Mouse (Mus musculus) liver, adult 2 months (tissue): ENCODE data around the gene Abcc3. TPM values are rescaled to one million over a fixed set of nuclear protein-coding genes. Genes with fewer than 3 reads are reported as not detected.

Experiments
- DNase-seq: peaks from one replicate; pipeline ENCODE4 v3.0.0-alpha.2; 2011; ENCODE audit warnings: low read depth, low spot score; ENCODE audit errors: extremely low read depth
- H3K27ac ChIP-seq: fragments of 200-500 bp; replicated peaks from 2 replicates; pipeline ENCODE4 v1.5.1; 2012; ENCODE audit warnings: low read depth, mild to moderate bottlenecking, control low read depth, inconsistent platforms, low read length; ENCODE audit not compliant: insufficient read depth
- H3K27me3 ChIP-seq: fragments of 200-500 bp; 2 replicates; pipeline ENCODE4 v1.6.1; 2012; ENCODE audit warnings: mild to moderate bottlenecking, moderate library complexity, low read length, inconsistent platforms; ENCODE audit not compliant: control insufficient read depth, insufficient read depth
- H3K36me3 ChIP-seq: fragments of 200-500 bp; 2 replicates; pipeline ENCODE4 v1.6.1; 2012; ENCODE audit warnings: low read length, inconsistent platforms; ENCODE audit not compliant: control insufficient read depth, insufficient read depth
- H3K4me1 ChIP-seq: fragments of 200-500 bp; 2 replicates; pipeline ENCODE4 v1.6.1; 2011; ENCODE audit warnings: low read length; ENCODE audit not compliant: control insufficient read depth, insufficient read depth
- H3K4me3 ChIP-seq: fragments of 200-500 bp; 2 replicates; pipeline ENCODE4 v1.5.1; 2011; ENCODE audit warnings: low read depth, mild to moderate bottlenecking, control low read depth, low read length, moderate library complexity; ENCODE audit not compliant: insufficient read depth
- H3K79me2 ChIP-seq: fragments of 200-500 bp; 2 replicates; pipeline ENCODE4 v1.6.1; 2012; ENCODE audit warnings: inconsistent platforms, mild to moderate bottlenecking, low read length, moderate library complexity; ENCODE audit not compliant: control insufficient read depth, insufficient read depth
- H3K9ac ChIP-seq: fragments of 200-500 bp; 2 replicates; pipeline ENCODE4 v1.6.1; 2012; ENCODE audit warnings: low read depth, mild to moderate bottlenecking, control low read depth, inconsistent platforms, low read length
- CTCF ChIP-seq: fragments of 200-500 bp; IDR thresholded peaks from 2 replicates; pipeline ENCODE4 v1.5.1; 2011; ENCODE audit warnings: low read depth, low read length, control low read depth
- POLR2A ChIP-seq: fragments of 200-500 bp; IDR thresholded peaks from 2 replicates; pipeline ENCODE4 v1.6.1; 2011; ENCODE audit warnings: low read length, control low read depth; ENCODE audit not compliant: insufficient read depth; ENCODE audit errors: extremely low read depth
- WGBS: fragments of 180-500 bp; shearing (Covaris S2); methylation state at CpG from one replicate; pipeline ENCODE4 v1.1.7; 2018; 5-methylcytosine and 5-hydroxymethylcytosine counted together
- polyA plus RNA-seq: library from polyadenylated mRNA; depleted of rRNA; stranded (reverse); fragments of >200 nt; gene quantifications from 2 replicates; pipeline ENCODE4 v1.2.3, GENCODE M21; 2012
- total RNA-seq: library from RNA; depleted of rRNA; stranded (reverse); fragments of >200 nt; gene quantifications from 2 replicates; pipeline ENCODE4 v1.2.3, GENCODE M21; 2014

Abcc3 gene
- total and polyA plus RNA-seq, 2 experiments = 180 to 292 TPM

- H3K36me3 ChIP-seq = no peaks in the 10 kb centered on the region
- no peaks in the 10 kb centered on the region for H3K79me2 ChIP-seq
- 18% methylated on average over 4 of the region's 4 CpGs for WGBS
- no peak for TF ChIP-seq CTCF
- no peak for TF ChIP-seq POLR2A
- H3K27ac ChIP-seq = no peak overlapping the region
- no peaks in the 10 kb centered on the region for H3K4me1 ChIP-seq
- H3K27me3 ChIP-seq = no peaks in the 10 kb centered on the region
- no peak overlapping the region for H3K9ac ChIP-seq
- peak; percentile 29 for DNase-seq
- no peak overlapping the region for H3K4me3 ChIP-seq
Observed at GRCm38 (mm10) chr11:94428091-94428835, 35.5 kb upstream of the Abcc3 start.

- Histone ChIP-seq H3K4me3 (no peak overlapping the region), H3K9ac (no peak overlapping the region), H3K79me2 (no peaks in the 10 kb centered on the region), H3K36me3 (no peaks in the 10 kb centered on the region), H3K27me3 (no peaks in the 10 kb centered on the region), H3K4me1 (no peaks in the 10 kb centered on the region), H3K27ac (no peak overlapping the region)
- 72% methylated on average over 14 of the region's 14 CpGs for WGBS
- no peak for DNase-seq
- TF ChIP-seq POLR2A = no peak
- TF ChIP-seq CTCF = no peak
Observed at GRCm38 (mm10) chr11:94425656-94426055, 32.9 kb upstream of the Abcc3 start.

GRCm38 (mm10) chr11:94425215-94425614, 32.4 kb upstream of the Abcc3 start:
- 33% methylated on average over 5 of the region's 5 CpGs for WGBS

DNA sequence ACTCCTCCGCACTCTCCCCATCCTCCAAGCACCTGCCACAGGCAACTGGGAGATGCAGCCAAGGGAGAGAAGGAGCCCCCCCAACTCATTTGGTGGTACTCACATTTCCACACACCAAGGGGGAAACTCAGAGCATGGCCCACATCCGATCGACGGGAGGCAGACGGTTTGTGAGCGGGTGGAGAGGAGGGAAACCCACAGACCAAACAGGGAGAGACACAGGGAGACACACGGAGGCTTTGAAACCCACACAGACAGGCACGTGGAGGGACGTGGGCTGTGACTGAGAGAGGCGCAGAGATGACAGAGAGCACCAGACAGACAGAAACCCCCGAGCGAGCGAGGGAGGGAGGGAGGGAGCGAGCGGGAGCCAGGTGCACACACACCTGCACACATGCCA, 31.6 kb upstream of the Abcc3 start:
- Histone ChIP-seq H3K4me1 (no peaks in the 10 kb centered on the region), H3K36me3 (no peaks in the 10 kb centered on the region), H3K79me2 (no peaks in the 10 kb centered on the region), H3K9ac (no peak overlapping the region), H3K27ac (no peak overlapping the region), H3K4me3 (no peak overlapping the region), H3K27me3 (no peaks in the 10 kb centered on the region)
- no peak for TF ChIP-seq POLR2A
- no peak for TF ChIP-seq CTCF
- WGBS = 63% methylated on average over 15 of the region's 15 CpGs
- no peak for DNase-seq

More at GRCm38 (mm10) chr11:94425215-94425614, 32.4 kb upstream of the Abcc3 start:
- no peaks in the 10 kb centered on the region for H3K36me3 ChIP-seq
- H3K27me3 ChIP-seq = no peaks in the 10 kb centered on the region
- no peak overlapping the region for H3K27ac ChIP-seq
- H3K4me1 ChIP-seq = no peaks in the 10 kb centered on the region
- TF ChIP-seq CTCF (no peak), POLR2A (no peak)
- no peaks in the 10 kb centered on the region for H3K79me2 ChIP-seq
- DNase-seq = peak; percentile 64
- H3K4me3 ChIP-seq = no peak overlapping the region
- H3K9ac ChIP-seq = no peak overlapping the region

GRCm38 (mm10) chr11:94423855-94424254, 31.1 kb upstream of the Abcc3 start:
- TF ChIP-seq POLR2A = no peak
- TF ChIP-seq CTCF = no peak
- Histone ChIP-seq H3K9ac (no peak overlapping the region), H3K4me3 (no peak overlapping the region), H3K4me1 (no peaks in the 10 kb centered on the region), H3K27me3 (no peaks in the 10 kb centered on the region), H3K27ac (no peak overlapping the region), H3K79me2 (no peaks in the 10 kb centered on the region), H3K36me3 (no peaks in the 10 kb centered on the region)
- WGBS = 79% methylated on average over 5 of the region's 5 CpGs
- no peak for DNase-seq

DNA sequence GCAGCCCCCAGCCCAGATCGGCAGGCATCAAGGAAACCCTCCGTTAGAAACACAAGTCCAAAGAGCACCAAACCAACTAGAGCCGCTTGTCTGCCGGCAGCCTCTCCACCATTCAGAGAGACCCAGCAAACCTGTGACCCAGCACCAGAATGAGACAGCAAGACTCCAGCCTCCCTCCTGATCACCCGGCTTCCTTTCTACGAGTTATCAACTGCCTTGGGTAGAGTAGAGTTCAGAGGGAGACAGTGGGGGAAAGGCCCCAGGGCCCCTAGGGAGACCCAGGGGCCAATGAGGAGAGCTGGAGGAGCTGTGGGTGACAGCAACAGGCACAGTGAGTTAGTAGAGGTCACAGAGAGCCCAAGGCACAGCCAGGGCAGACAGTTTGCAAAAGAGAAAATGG, 28.2 kb upstream of the Abcc3 start:
- H3K27ac ChIP-seq = no peak overlapping the region
- H3K27me3 ChIP-seq = 0 out of 2 replicates have a peak, but pooled peaks cover under 1% of the 10 kb centered on the region
- TF ChIP-seq POLR2A = no peak
- TF ChIP-seq CTCF = no peak
- DNase-seq = no peak
- no peaks in the 10 kb centered on the region for H3K4me1 ChIP-seq
- 79% methylated on average over 6 of the region's 6 CpGs for WGBS
- no peaks in the 10 kb centered on the region for H3K79me2 ChIP-seq
- no peaks in the 10 kb centered on the region for H3K36me3 ChIP-seq
- no peak overlapping the region for H3K9ac ChIP-seq
- no peak overlapping the region for H3K4me3 ChIP-seq
